Mouse (Mus musculus) MEL (cell line): Measurements from ENCODE around the gene Rhox1.
"Not testable (repeated sequence)": the region's sequence is repeated elsewhere in the genome, so short reads cannot be mapped to it uniquely, and the experiment has no call there.

ENCODE experiments used
- POLR2AphosphoS2 ChIP-seq: IDR thresholded peaks from 2 replicates; pipeline ENCODE4 v1.6.1; 2011; ENCODE audit warnings: low read length, improper control_type of control experiment
- USF1 ChIP-seq: IDR thresholded peaks from 2 replicates; pipeline ENCODE4 v1.6.1; 2014; ENCODE audit warnings: low read depth, mild to moderate bottlenecking, inconsistent platforms, low read length, improper control_type of control experiment, moderate library complexity
- ZC3H11A ChIP-seq: IDR thresholded peaks from 2 replicates; pipeline ENCODE4 v1.6.1; 2012; ENCODE audit warnings: low read depth, mild to moderate bottlenecking, inconsistent platforms, low read length, improper control_type of control experiment

DNA sequence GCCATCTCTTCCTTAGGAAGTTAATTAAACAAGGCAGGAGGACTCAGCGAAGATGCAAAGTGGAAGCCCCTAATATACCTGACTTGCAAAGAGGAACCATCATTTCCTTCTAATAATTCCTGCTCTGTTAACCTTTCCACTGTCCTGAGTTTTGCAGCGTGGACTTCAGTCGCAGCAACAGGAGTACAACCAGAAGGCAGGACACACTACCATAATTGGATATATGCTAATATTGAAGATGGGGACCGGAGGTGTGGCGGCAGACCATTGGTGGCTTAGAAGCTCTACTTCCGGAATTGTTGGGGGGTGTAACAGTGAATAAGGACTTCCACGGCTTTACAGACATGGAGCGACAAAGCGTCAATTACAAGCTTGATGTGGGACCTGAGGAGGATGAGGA is 22.6 kb upstream of the Rhox1 start, which contains the start of gene Rhox2a:
- TF ChIP-seq ZC3H11A, POLR2AphosphoS2, USF1: not testable (repeated sequence)
